Mouse (Mus musculus): ENCODE data around the gene Gnl1. TPM values are rescaled to one million over a fixed set of nuclear protein-coding genes. Genes with fewer than 3 reads are reported as not detected.
A peak's percentile ranks its signal among the peaks of the same experiment; 100 is the strongest.
"Not testable (repeated sequence)": the region's sequence is repeated elsewhere in the genome, so short reads cannot be mapped to it uniquely, and the experiment has no call there.

The Gnl1 gene
- polyA plus RNA-seq, 1 experiment from 2014 or later: 37.5 TPM

- peak overlapping the region; percentile 54 for H3K4me3 ChIP-seq (replicated peaks)
- H3K36me3 ChIP-seq; H3K27ac ChIP-seq; H3K4me1 ChIP-seq (replicated peaks); H3K9ac ChIP-seq; ATAC-seq; H3K9me3 ChIP-seq; H3K27me3 ChIP-seq (replicated peaks): not testable (repeated sequence)
- WGBS: 52% methylated on average over 8 of the region's 8 CpGs
- peak overlapping the region; percentile 94 for H3K4me2 ChIP-seq (replicated peaks)
These were observed 51.3 kb downstream of the Gnl1 start for GRCm38 (mm10) chr17:36030703-36031582.

- H3K27me3 ChIP-seq (replicated peaks); H3K9me3 ChIP-seq; H3K36me3 ChIP-seq; H3K27ac ChIP-seq; H3K4me1 ChIP-seq (replicated peaks): not testable (repeated sequence)
- Histone ChIP-seq H3K4me3 (replicated peaks) (peak overlapping the region; percentile 54), H3K9ac (peak overlapping the region; percentile 42), H3K4me2 (replicated peaks) (peak overlapping the region; percentile 94)
- WGBS: 2% methylated on average over 40 of the region's 40 CpGs
- ATAC-seq: peak; percentile 57
These were observed 52.1 kb downstream of the Gnl1 start for GRCm38 (mm10) chr17:36031583-36032331.

DNA sequence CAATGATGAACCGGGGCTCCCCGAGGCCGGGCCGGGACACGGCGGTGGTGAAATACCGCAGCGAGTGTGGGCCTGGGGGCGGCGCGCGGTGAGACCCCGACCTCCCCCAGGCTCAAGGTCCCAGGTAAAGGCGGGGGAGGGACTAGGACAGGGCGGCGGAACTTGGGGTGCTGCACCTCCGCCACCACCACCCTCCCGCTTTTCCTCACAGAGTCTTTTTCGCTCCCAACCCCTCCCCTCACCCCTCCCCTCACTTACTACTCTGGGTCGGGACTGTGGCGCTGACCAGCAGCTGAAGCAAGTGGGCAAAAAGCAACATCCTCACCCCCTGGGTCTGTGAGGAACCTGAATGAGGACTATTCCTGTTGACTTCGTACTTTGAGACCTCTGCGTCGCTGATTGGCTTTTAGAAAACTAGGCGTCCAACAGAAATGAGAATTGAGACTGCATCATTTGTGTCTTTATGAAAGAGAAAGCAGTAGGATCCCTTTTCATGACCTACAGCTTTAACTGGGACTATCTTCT, 52.8 kb downstream of the Gnl1 start, which contains the start of gene H2-T23:
H2-T23 (minus strand) TSS at position 505 of the 525 bp plus-strand sequence.
- peak within 1 kb of the TSS; percentile 42 for H3K9ac ChIP-seq
- under 1% methylated on average over 25 of the region's 25 CpGs for WGBS
- ATAC-seq: peak; percentile 66

DNA sequence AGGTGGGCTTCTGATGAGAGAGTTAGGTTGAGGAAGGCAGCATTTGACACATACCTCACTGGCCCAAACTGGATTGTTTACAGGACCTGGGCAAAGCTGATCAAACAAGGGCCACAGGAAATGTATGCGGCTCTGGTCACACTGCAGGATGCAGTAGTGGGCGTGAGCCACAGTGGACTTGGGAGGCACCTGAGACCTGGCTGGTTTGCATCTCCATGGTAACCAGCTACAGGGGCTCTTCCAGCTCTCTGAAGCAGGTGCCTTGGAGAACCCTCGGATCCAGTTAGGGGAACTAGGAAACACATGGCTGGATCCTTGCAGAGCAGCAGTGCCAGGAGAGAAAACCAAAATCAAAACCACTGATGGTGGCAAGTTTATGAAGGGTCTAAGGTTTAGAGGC, 54.9 kb downstream of the Gnl1 start:
- not testable (repeated sequence) for H3K4me1 ChIP-seq (replicated peaks); H3K9ac ChIP-seq; H3K36me3 ChIP-seq; H3K27me3 ChIP-seq (replicated peaks); H3K4me2 ChIP-seq (replicated peaks); H3K27ac ChIP-seq; H3K9me3 ChIP-seq; ATAC-seq; H3K4me3 ChIP-seq (replicated peaks)
- 43% methylated on average over 3 of the region's 3 CpGs for WGBS

More for the DNA sequence above, 52.8 kb downstream of the Gnl1 start, which contains the start of gene H2-T23:
- not testable (repeated sequence) for H3K27me3 ChIP-seq (replicated peaks); H3K36me3 ChIP-seq; H3K27ac ChIP-seq; H3K9me3 ChIP-seq; H3K4me1 ChIP-seq (replicated peaks)
- Histone ChIP-seq H3K4me2 (replicated peaks) (peak within 1 kb of the TSS; percentile 94), H3K4me3 (replicated peaks) (peak within 1 kb of the TSS; percentile 54)

DNA sequence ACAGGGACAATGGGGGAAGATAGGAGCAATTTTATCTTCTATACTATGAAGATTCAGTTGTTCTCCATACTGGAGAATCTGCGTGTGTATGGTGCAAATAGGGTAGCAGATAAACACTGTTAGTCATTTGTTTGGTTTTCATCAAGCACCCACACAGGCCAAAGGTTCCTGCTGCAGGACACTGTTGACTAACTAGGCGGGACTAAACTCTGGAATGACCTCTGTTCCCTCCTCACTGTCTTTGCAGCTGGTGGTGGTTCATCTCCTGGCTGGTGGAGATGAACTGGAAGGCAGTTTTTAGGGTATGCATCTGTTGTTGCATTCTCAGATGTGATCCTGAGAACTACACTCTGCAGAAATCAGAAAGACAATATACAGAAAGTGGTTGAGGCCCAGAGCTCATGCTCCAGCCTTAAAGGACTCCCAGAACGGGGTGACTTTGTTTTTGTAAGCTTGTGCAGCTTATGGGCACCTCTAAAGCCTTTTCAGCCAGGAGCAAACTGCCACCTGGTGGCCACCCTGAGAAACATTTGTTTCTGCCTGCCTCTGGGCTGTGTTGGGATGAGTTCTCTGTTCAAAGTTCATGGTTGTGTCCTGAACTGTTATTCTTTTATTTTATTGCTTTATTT, 55.5 kb downstream of the Gnl1 start:
- not testable (repeated sequence) for H3K36me3 ChIP-seq; H3K4me3 ChIP-seq (replicated peaks); H3K9ac ChIP-seq; H3K9me3 ChIP-seq; H3K27ac ChIP-seq; H3K27me3 ChIP-seq (replicated peaks); H3K4me2 ChIP-seq (replicated peaks); H3K4me1 ChIP-seq (replicated peaks)
- 0 out of 2 replicates have a peak, but pooled peaks have one; percentile 48 for ATAC-seq
- 20% methylated on average over 3 of the region's 3 CpGs for WGBS

DNA sequence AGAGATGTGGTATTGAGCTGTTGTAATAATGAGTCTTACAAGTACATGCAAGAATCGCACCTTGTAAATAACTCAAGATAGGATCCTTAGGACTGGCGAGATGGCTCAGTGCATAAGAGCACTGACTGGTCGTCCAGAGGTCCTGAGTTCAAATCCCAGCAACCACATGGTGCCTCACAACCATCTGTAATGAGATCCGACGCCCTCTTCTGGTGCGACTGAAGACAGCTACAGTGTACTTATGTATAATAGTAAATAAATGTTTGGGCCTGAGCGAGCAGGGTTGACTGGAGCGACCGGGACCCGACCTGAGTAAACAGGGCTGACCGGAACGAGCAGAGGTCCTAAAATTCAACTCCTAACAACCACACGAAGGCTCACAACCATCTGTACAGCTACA, 56.5 kb downstream of the Gnl1 start:
- H3K9me3 ChIP-seq; H3K4me2 ChIP-seq (replicated peaks); H3K9ac ChIP-seq; H3K36me3 ChIP-seq; H3K27me3 ChIP-seq (replicated peaks); H3K4me1 ChIP-seq (replicated peaks); ATAC-seq; H3K27ac ChIP-seq; H3K4me3 ChIP-seq (replicated peaks): not testable (repeated sequence)
- 86% methylated on average over 13 of the region's 13 CpGs for WGBS

MicroRNAs within 50 kb of the gene (microRNA counts, 519-probe panel; counts per million panel counts)
- microRNA mmu-miR-877: 1,971 counts per million, percentile 44 among the panel's probes with 10 or more counts

Other genes with a start within 250 kb of the Gnl1 start
- gene Ier3, start 158.2 kb upstream of the Gnl1 start, polyA plus RNA-seq (2015; fragmentation: Nextera tagmentation; extraction: Ambion mirVana): 13.9 and 14.4 TPM in 2 replicates
- 49.1 and 49.4 TPM in 2 replicates for gene Flot1, start 156.6 kb upstream of the Gnl1 start, polyA plus RNA-seq (2015; fragmentation: Nextera tagmentation; extraction: Ambion mirVana)
- gene Tubb5, start 141.5 kb upstream of the Gnl1 start, polyA plus RNA-seq (2015; fragmentation: Nextera tagmentation; extraction: Ambion mirVana): 729 and 776 TPM in 2 replicates
- 14.9 and 16.1 TPM in 2 replicates for gene Mdc1, start 138.3 kb upstream of the Gnl1 start, polyA plus RNA-seq (2015; fragmentation: Nextera tagmentation; extraction: Ambion mirVana)
- 48.5 and 51.7 TPM in 2 replicates for gene Nrm, start 118.5 kb upstream of the Gnl1 start, polyA plus RNA-seq (2015; fragmentation: Nextera tagmentation; extraction: Ambion mirVana)
- gene Ppp1r18, start 114.3 kb upstream of the Gnl1 start, polyA plus RNA-seq (2015; fragmentation: Nextera tagmentation; extraction: Ambion mirVana): 19.6 TPM in 2 replicates
- 43.1 and 44.2 TPM in 2 replicates for gene Dhx16, start 100.0 kb upstream of the Gnl1 start, polyA plus RNA-seq (2015; fragmentation: Nextera tagmentation; extraction: Ambion mirVana)
- gene 2310061I04Rik, start 82.4 kb upstream of the Gnl1 start, polyA plus RNA-seq (2015; fragmentation: Nextera tagmentation; extraction: Ambion mirVana): 25.5 and 31.9 TPM in 2 replicates
- gene Atat1, start 69.8 kb upstream of the Gnl1 start, polyA plus RNA-seq (2015; fragmentation: Nextera tagmentation; extraction: Ambion mirVana): 47.2 and 47.7 TPM in 2 replicates
- gene Mrps18b, start 63.5 kb upstream of the Gnl1 start, polyA plus RNA-seq (2015; fragmentation: Nextera tagmentation; extraction: Ambion mirVana): 126 and 139 TPM in 2 replicates
- gene Ppp1r10, start 63.4 kb upstream of the Gnl1 start, polyA plus RNA-seq (2015; fragmentation: Nextera tagmentation; extraction: Ambion mirVana): 32.4 and 32.9 TPM in 2 replicates
- 91.6 and 99.9 TPM in 2 replicates for gene Abcf1, start 10.1 kb upstream of the Gnl1 start, polyA plus RNA-seq (2015; fragmentation: Nextera tagmentation; extraction: Ambion mirVana)
- gene Prr3, start 385 bp downstream of the Gnl1 start, polyA plus RNA-seq (2015; fragmentation: Nextera tagmentation; extraction: Ambion mirVana): 24.5 and 25.7 TPM in 2 replicates
- gene H2-T24, start 40.7 kb downstream of the Gnl1 start, polyA plus RNA-seq (2015; fragmentation: Nextera tagmentation; extraction: Ambion mirVana): 2.0 and 2.8 TPM in 2 replicates
- gene H2-T23, start 53.0 kb downstream of the Gnl1 start, polyA plus RNA-seq (2015; fragmentation: Nextera tagmentation; extraction: Ambion mirVana): 9.3 and 14.2 TPM in 2 replicates
- 13.3 and 13.9 TPM in 2 replicates for gene H2-T22, start 62.9 kb downstream of the Gnl1 start, polyA plus RNA-seq (2015; fragmentation: Nextera tagmentation; extraction: Ambion mirVana)
- 0.11 and 0.25 TPM in 2 replicates for gene Gm6034, start 63.1 kb downstream of the Gnl1 start, polyA plus RNA-seq (2015; fragmentation: Nextera tagmentation; extraction: Ambion mirVana)
- gene Gm11127, start 78.5 kb downstream of the Gnl1 start, polyA plus RNA-seq (2015; fragmentation: Nextera tagmentation; extraction: Ambion mirVana): 3.3 and 3.5 TPM in 2 replicates
- gene Gm19684, start 141.8 kb downstream of the Gnl1 start, polyA plus RNA-seq (2015; fragmentation: Nextera tagmentation; extraction: Ambion mirVana): 0.11 TPM in 2 replicates
- gene Gm7030, start 149.6 kb downstream of the Gnl1 start, polyA plus RNA-seq (2015; fragmentation: Nextera tagmentation; extraction: Ambion mirVana): 1.4 and 1.5 TPM in 2 replicates
- 1.2 and 2.2 TPM in 2 replicates for gene Gm8909, start 188.7 kb downstream of the Gnl1 start, polyA plus RNA-seq (2015; fragmentation: Nextera tagmentation; extraction: Ambion mirVana)
- gene H2-T3, start 210.4 kb downstream of the Gnl1 start, polyA plus RNA-seq (2015; fragmentation: Nextera tagmentation; extraction: Ambion mirVana): 24.3 and 30.1 TPM in 2 replicates